Mouse (Mus musculus): ENCODE results near the gene Pik3r2. TPM values are rescaled to one million over a fixed set of nuclear protein-coding genes. Genes with fewer than 3 reads are reported as not detected.

The Pik3r2 gene
- polyA plus RNA-seq, 1 experiment from 2014 or later: 14.7 TPM

GRCm38 (mm10) chr8:70810962-70811680 lies 34.6 kb upstream of the Pik3r2 start:
- Histone ChIP-seq H3K36me3 (replicated peaks) (no peaks in the 10 kb centered on the region), H3K9me3 (replicated peaks) (no peaks in the 10 kb centered on the region), H3K9ac (no peak overlapping the region), H3K27me3 (peaks cover 46% of the 10 kb centered on the region), H3K4me2 (no peak overlapping the region), H3K27ac (replicated peaks) (no peak overlapping the region), H3K4me1 (replicated peaks) (peaks cover 28% of the 10 kb centered on the region), H3K4me3 (replicated peaks) (no peak overlapping the region)
- no peak for ATAC-seq (ENCODE audit: insufficient read depth)
- 46% methylated on average over 20 of the region's 20 CpGs for WGBS (ENCODE audit: insufficient replicate concordance)

- Histone ChIP-seq H3K4me2 (no peak overlapping the region), H3K4me1 (replicated peaks) (peaks cover 48% of the 10 kb centered on the region), H3K36me3 (replicated peaks) (no peaks in the 10 kb centered on the region), H3K9ac (no peak overlapping the region), H3K9me3 (replicated peaks) (no peaks in the 10 kb centered on the region), H3K27ac (replicated peaks) (no peak overlapping the region), H3K4me3 (replicated peaks) (no peak overlapping the region), H3K27me3 (peaks cover 43% of the 10 kb centered on the region)
- no peak for ATAC-seq (ENCODE audit: insufficient read depth)
- WGBS (ENCODE audit: insufficient replicate concordance): 59% methylated on average over 8 of the region's 8 CpGs
Observed at GRCm38 (mm10) chr8:70808955-70809701, 32.6 kb upstream of the Pik3r2 start.

- H3K27me3 ChIP-seq: peaks cover 46% of the 10 kb centered on the region
- H3K36me3 ChIP-seq (replicated peaks): no peaks in the 10 kb centered on the region
- WGBS (ENCODE audit: insufficient replicate concordance): 42% methylated on average over 5 of the region's 5 CpGs
- no peak for ATAC-seq (ENCODE audit: insufficient read depth)
- H3K9me3 ChIP-seq (replicated peaks): no peaks in the 10 kb centered on the region
- peaks cover 57% of the 10 kb centered on the region for H3K4me1 ChIP-seq (replicated peaks)
- H3K4me2 ChIP-seq: peak within 1 kb of the TSS; percentile 25
- no peak within 1 kb of the TSS for H3K27ac ChIP-seq (replicated peaks)
- no peak within 1 kb of the TSS for H3K9ac ChIP-seq
- H3K4me3 ChIP-seq (replicated peaks): no peak within 1 kb of the TSS
Observed at GRCm38 (mm10) chr8:70808239-70808638, 31.7 kb upstream of the Pik3r2 start, which contains the start of gene Il12rb1. Il12rb1 (plus strand) TSS chr8:70808449.

- H3K4me2 ChIP-seq: peak overlapping the region; percentile 4; the same call in 1 of the 2 replicates
- ATAC-seq (ENCODE audit: insufficient read depth): no peak
- H3K4me1 ChIP-seq (replicated peaks): peaks cover 65% of the 10 kb centered on the region
- peaks cover 40% of the 10 kb centered on the region for H3K27me3 ChIP-seq
- no peaks in the 10 kb centered on the region for H3K36me3 ChIP-seq (replicated peaks)
- H3K9me3 ChIP-seq (replicated peaks): no peaks in the 10 kb centered on the region
- WGBS (ENCODE audit: insufficient replicate concordance): 71% methylated on average over 1 of the region's 1 CpGs
- H3K9ac ChIP-seq: no peak overlapping the region
- H3K4me3 ChIP-seq (replicated peaks): no peak overlapping the region
- no peak overlapping the region; the same call in 1 of the 2 replicates for H3K27ac ChIP-seq (replicated peaks)
Observed at GRCm38 (mm10) chr8:70807304-70807703, 30.8 kb upstream of the Pik3r2 start.

GRCm38 (mm10) chr8:70806541-70806940 lies 30.0 kb upstream of the Pik3r2 start:
- no peak for ATAC-seq (ENCODE audit: insufficient read depth)
- Histone ChIP-seq H3K27me3 (peaks cover 43% of the 10 kb centered on the region), H3K36me3 (replicated peaks) (no peaks in the 10 kb centered on the region), H3K27ac (replicated peaks) (peak overlapping the region; percentile 70), H3K4me3 (replicated peaks) (no peak overlapping the region), H3K9me3 (replicated peaks) (no peaks in the 10 kb centered on the region), H3K4me1 (replicated peaks) (peaks cover 73% of the 10 kb centered on the region), H3K9ac (no peak overlapping the region), H3K4me2 (peak overlapping the region; percentile 4; the same call in 1 of the 2 replicates)
- 23% methylated on average over 4 of the region's 4 CpGs for WGBS (ENCODE audit: insufficient replicate concordance)

GRCm38 (mm10) chr8:70804481-70805206 lies 28.1 kb upstream of the Pik3r2 start, which contains the start of gene Mast3:
Mast3 (minus strand) TSS chr8:70805054.
- H3K4me1 ChIP-seq (replicated peaks): peaks cover 82% of the 10 kb centered on the region
- peaks cover 49% of the 10 kb centered on the region for H3K27me3 ChIP-seq
- under 1% methylated on average over 45 of the region's 45 CpGs for WGBS (ENCODE audit: insufficient replicate concordance)

GRCm38 (mm10) chr8:70803761-70804480 lies 27.4 kb upstream of the Pik3r2 start:
- Histone ChIP-seq H3K4me1 (replicated peaks) (peaks cover 81% of the 10 kb centered on the region), H3K9me3 (replicated peaks) (no peaks in the 10 kb centered on the region), H3K36me3 (replicated peaks) (no peaks in the 10 kb centered on the region), H3K9ac (peak overlapping the region; percentile 65), H3K4me3 (replicated peaks) (peak overlapping the region; percentile 60), H3K4me2 (peak overlapping the region; percentile 98), H3K27me3 (peaks cover 50% of the 10 kb centered on the region), H3K27ac (replicated peaks) (peak overlapping the region; percentile 78)
- under 1% methylated on average over 44 of the region's 47 CpGs for WGBS (ENCODE audit: insufficient replicate concordance)
- ATAC-seq (ENCODE audit: insufficient read depth): peak; percentile 36

More at GRCm38 (mm10) chr8:70804481-70805206, 28.1 kb upstream of the Pik3r2 start, which contains the start of gene Mast3:
- peak within 1 kb of the TSS; percentile 65 for H3K9ac ChIP-seq
- peak within 1 kb of the TSS; percentile 60 for H3K4me3 ChIP-seq (replicated peaks)
- H3K36me3 ChIP-seq (replicated peaks): no peaks in the 10 kb centered on the region
- peak; percentile 85 for ATAC-seq (ENCODE audit: insufficient read depth)
- no peaks in the 10 kb centered on the region for H3K9me3 ChIP-seq (replicated peaks)
- H3K27ac ChIP-seq (replicated peaks): peak within 1 kb of the TSS; percentile 78
- H3K4me2 ChIP-seq: peak within 1 kb of the TSS; percentile 98

- peaks cover 79% of the 10 kb centered on the region for H3K4me1 ChIP-seq (replicated peaks)
- peaks cover 58% of the 10 kb centered on the region for H3K27me3 ChIP-seq
- no peak overlapping the region for H3K27ac ChIP-seq (replicated peaks)
- H3K4me2 ChIP-seq: peak overlapping the region; percentile 98
- 59% methylated on average over 11 of the region's 11 CpGs for WGBS (ENCODE audit: insufficient replicate concordance)
- peak overlapping the region; percentile 60 for H3K4me3 ChIP-seq (replicated peaks)
- H3K36me3 ChIP-seq (replicated peaks): no peaks in the 10 kb centered on the region
- H3K9me3 ChIP-seq (replicated peaks): no peaks in the 10 kb centered on the region
- no peak for ATAC-seq (ENCODE audit: insufficient read depth)
- H3K9ac ChIP-seq: no peak overlapping the region
Observed at GRCm38 (mm10) chr8:70802786-70803510, 26.4 kb upstream of the Pik3r2 start.

GRCm38 (mm10) chr8:70801830-70802229 lies 25.3 kb upstream of the Pik3r2 start:
- no peak overlapping the region for H3K9ac ChIP-seq
- H3K4me3 ChIP-seq (replicated peaks): no peak overlapping the region
- H3K36me3 ChIP-seq (replicated peaks): no peaks in the 10 kb centered on the region
- H3K27ac ChIP-seq (replicated peaks): no peak overlapping the region
- peaks cover 80% of the 10 kb centered on the region for H3K4me1 ChIP-seq (replicated peaks)
- H3K4me2 ChIP-seq: no peak overlapping the region
- 66% methylated on average over 1 of the region's 1 CpGs for WGBS (ENCODE audit: insufficient replicate concordance)
- no peaks in the 10 kb centered on the region for H3K9me3 ChIP-seq (replicated peaks)
- H3K27me3 ChIP-seq: peaks cover 66% of the 10 kb centered on the region
- no peak for ATAC-seq (ENCODE audit: insufficient read depth)

- 27% methylated on average over 15 of the region's 15 CpGs for WGBS (ENCODE audit: insufficient replicate concordance)
- Histone ChIP-seq H3K27me3 (peaks cover 70% of the 10 kb centered on the region), H3K27ac (replicated peaks) (no peak overlapping the region), H3K36me3 (replicated peaks) (no peaks in the 10 kb centered on the region), H3K4me2 (no peak overlapping the region), H3K4me1 (replicated peaks) (peaks cover 80% of the 10 kb centered on the region), H3K9me3 (replicated peaks) (no peaks in the 10 kb centered on the region), H3K9ac (no peak overlapping the region), H3K4me3 (replicated peaks) (no peak overlapping the region)
- ATAC-seq (ENCODE audit: insufficient read depth): no peak
Observed at GRCm38 (mm10) chr8:70801156-70801555, 24.6 kb upstream of the Pik3r2 start.

All from liver, embryonic 15.5 days (tissue).